Mouse (Mus musculus): ENCODE measurements around the gene Tle1.

The Tle1 gene

GRCm38 (mm10) chr4:72165765-72166164, 35.0 kb downstream of the Tle1 start:
- no peak for DNase-seq (ENCODE audit: low spot score)

- no peak for DNase-seq (ENCODE audit: low spot score)
These were observed 38.1 kb downstream of the Tle1 start for GRCm38 (mm10) chr4:72162445-72163218.

GRCm38 (mm10) chr4:72160102-72160511, 40.6 kb downstream of the Tle1 start:
- DNase-seq (ENCODE audit: low spot score): no peak

- DNase-seq (ENCODE audit: low spot score): no peak
These were observed 42.8 kb downstream of the Tle1 start for GRCm38 (mm10) chr4:72157931-72158371.

- DNase-seq (ENCODE audit: low spot score): no peak
These were observed 50.1 kb downstream of the Tle1 start for GRCm38 (mm10) chr4:72150460-72151131.

- DNase-seq (ENCODE audit: low spot score): no peak
These were observed 54.7 kb downstream of the Tle1 start for GRCm38 (mm10) chr4:72146003-72146402.

DNA sequence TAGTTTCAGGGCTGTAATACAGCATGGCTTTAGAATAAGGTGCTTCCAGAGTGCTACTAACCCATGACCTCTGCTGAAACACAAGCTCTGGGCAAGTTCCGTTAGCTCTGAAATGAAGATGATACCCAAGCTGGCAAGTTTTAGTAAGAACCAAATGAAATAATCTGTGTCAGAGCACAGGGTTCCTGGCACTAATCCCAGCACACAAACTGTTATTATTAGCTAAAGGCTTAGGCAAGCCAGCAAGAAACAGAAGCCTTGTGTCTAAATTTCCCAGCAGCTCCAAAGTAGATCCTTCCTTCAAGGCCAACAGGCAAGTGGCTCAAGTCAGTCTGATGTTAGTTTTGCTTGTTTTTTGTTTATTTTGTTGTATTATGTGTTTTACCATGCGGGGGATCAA, 56.2 kb downstream of the Tle1 start:
- no peak for DNase-seq (ENCODE audit: low spot score)

DNA sequence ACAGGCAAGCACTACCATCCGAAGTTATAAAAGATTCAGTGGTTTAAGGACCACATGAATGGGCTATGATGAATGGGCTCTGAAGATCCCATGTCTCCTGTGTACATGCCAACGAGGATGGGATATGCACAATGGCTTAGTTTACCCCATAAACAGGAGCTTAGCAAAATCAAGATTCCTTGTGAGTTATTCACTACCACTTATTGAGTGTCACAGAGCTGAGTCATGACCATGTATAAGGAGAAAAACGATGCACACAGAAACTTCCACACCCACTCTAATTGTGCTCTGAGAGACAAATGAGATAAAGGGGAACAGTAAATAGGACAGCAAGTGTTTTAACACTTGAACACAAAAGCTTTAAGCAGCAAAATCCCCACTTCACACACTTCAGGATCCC, 60.0 kb downstream of the Tle1 start:
- no peak for DNase-seq (ENCODE audit: low spot score)

GRCm38 (mm10) chr4:72139475-72140120, 61.1 kb downstream of the Tle1 start:
- DNase-seq (ENCODE audit: low spot score): no peak

GRCm38 (mm10) chr4:72138264-72139080, 62.2 kb downstream of the Tle1 start:
- no peak for DNase-seq (ENCODE audit: low spot score)

- no peak for DNase-seq (ENCODE audit: low spot score)
These were observed 68.1 kb downstream of the Tle1 start for GRCm38 (mm10) chr4:72132646-72133045.

DNA sequence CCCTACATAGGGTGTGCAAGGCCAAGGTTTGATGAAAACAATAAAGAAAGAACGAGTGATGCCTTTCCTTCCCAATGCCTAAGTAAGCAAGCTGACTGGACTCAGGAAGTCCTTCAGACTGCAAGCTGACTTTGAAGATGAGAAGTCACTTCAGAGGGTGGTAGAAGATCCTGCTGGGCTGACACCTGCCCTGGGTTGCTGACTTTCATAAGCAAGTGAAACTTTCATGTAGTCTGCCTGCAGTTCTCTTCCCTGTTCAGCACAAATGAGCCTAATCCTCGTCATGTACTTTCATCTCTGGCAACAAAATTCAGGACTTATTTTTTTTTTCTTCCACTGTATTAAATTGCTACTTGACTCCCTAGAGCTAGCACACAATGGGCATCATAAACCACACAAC, 73.1 kb downstream of the Tle1 start:
- no peak for DNase-seq (ENCODE audit: low spot score)

DNA sequence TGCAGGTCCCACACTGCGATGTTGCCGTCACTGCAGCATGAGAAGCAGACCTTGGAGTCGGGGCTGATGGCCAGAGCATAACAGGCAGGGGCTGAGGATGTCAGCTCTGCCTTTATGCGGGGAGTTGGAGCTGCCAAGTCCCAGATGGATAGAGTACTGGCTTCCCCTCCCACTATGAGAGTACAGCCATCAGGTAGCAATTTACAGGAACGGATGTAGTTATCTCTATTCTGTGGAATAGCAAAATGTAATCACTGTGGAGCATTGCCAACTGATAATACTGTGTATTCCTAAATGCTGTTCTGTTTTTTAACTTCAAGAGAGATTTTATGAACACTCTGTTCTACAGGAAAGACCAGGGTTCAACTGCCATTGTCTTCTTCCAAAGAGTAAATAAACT, 75.9 kb downstream of the Tle1 start:
- no peak for DNase-seq (ENCODE audit: low spot score)

- no peak for DNase-seq (ENCODE audit: low spot score)
These were observed 77.9 kb downstream of the Tle1 start for GRCm38 (mm10) chr4:72122837-72123236.

GRCm38 (mm10) chr4:72122343-72122742, 78.4 kb downstream of the Tle1 start:
- DNase-seq (ENCODE audit: low spot score): no peak

DNA sequence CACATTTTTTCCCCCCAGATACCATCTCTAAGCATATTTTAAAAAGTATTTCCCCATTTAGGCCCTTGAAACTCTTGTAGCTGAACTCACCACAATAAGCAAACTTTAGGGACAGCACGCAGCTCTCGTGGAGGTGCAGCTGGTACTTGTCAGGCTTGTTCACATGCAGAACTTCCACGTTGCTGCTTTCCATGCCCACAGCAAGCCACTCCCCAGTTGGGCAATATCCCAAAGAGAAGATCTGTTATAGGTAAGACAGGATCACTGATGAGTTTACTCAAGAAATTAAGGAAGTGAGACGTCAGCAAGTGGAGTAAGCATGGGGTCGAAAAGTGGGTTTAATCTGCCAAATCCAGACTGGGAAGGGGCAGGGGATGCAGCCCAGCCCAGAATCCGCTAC, 80.7 kb downstream of the Tle1 start:
- no peak for DNase-seq (ENCODE audit: low spot score)

DNA sequence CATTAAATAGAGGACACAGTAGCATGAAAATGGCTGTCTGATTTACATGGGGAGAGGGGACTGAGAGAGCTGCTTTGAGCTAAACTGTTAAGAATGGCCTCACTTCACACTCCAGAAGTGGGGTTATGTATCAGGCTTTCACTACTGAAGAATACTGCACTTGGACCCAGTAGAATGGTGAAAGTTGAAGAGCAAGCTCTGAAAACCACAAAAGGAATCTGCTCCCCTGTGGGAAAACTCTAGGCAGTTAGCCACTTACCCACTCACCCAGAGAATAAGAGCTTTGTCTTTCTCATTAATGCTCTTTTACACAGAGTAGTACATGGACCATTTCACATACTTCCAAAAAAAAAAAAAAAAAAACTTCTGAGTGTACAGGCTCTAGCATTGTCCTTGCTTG, 95.0 kb downstream of the Tle1 start:
- DNase-seq (ENCODE audit: low spot score): no peak

GRCm38 (mm10) chr4:72104186-72104585, 96.5 kb downstream of the Tle1 start:
- no peak for DNase-seq (ENCODE audit: low spot score)

- DNase-seq (ENCODE audit: low spot score): no peak
These were observed 112.9 kb downstream of the Tle1 start for GRCm38 (mm10) chr4:72087811-72088210.

DNA sequence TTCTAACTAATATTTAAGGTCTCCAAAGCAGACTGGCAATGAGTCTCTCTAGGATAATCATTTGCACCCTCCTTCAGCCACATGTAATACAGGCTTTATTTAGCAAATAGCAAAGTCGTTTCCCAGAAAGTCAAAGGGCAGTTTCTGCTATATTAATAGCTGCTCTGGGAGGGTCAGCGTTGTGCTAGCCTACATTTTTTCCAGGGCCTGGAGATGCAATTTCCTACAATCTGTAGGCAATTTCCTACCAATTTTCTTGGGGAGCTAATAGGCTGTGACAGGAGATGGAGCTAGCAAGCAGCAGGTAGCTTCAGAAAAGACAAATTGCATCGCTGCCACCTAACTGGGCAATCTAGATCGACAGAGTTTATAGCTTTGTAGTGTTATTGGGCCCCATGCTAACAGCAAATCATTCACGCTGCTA, 131.6 kb downstream of the Tle1 start:
- no peak for DNase-seq (ENCODE audit: low spot score)

GRCm38 (mm10) chr4:72067937-72068336, 132.8 kb downstream of the Tle1 start:
- DNase-seq (ENCODE audit: low spot score): no peak
